Mouse (Mus musculus): ENCODE results near the gene Ms4a4a.

Ms4a4a gene

DNA sequence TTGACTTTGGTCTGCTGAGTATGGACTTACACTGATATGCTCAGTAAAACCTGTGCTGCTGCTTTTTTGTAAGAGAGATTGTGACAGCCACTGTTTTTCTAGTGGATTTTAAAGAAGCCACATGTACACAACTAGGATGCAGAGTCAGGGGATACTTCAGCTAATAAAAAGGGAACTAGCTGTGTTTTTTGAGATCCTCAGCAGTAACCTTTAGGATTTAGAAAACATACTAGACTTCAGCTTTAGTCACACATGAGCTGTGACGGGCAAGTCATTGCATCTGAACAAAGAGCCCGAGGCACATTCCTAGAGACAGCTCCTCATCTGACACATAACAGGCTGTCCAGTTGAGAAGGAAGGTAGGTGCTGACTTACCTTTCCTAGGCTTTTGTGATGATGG, at the start of gene Ms4a4a:
TSS of gene Ms4a4a (plus strand) at position 251 of the 400 bp plus-strand sequence.
- in situ Hi-C loops (cut with MboI, MseI) = no loop called here

DNA sequence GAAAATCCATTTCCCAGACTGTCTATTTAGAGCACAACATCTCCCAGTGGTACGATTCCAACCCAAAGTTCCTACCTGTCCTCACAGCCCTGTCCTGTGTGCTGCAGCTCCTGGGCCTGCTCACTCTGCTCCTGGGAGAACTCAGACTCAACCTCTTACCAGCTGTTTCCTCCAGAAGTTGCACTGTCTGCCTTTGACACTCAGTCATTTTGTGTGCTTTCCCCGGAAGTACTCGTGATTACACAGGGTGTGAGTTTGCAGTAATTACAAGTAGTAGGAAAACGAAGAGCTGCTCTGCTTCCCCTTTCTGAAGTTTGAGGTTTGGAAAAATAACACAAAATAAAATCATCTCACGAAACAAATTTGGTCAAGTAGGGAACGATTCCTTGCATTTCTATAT, 39.4 kb upstream of the Ms4a4a start, which contains the start of gene Ms4a7:
TSS of gene Ms4a7 (minus strand) at position 215 of the 400 bp plus-strand sequence.
- in situ Hi-C loops (cut with MboI, MseI) = no loop called here

DNA sequence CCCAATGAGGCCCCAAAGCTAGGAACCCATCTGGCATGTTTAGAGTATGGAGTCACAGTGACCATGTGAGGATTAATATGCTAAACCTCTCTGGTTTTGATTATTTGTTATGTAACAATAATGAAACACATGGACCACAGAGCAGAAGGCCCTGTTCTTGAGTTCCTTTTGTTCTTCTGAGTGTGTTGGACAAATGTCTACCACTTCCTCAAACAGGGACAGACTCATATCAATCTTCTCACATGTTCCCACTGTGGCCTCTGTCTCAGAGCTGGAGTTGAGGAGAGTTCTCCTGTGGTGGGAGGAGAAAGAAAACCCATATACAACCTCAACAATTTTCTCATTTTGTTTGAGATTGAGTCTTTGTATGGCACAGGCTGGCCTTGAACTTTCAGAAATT, 32.2 kb upstream of the Ms4a4a start:
- in situ Hi-C loops (cut with MboI, MseI) = no loop called here

DNA sequence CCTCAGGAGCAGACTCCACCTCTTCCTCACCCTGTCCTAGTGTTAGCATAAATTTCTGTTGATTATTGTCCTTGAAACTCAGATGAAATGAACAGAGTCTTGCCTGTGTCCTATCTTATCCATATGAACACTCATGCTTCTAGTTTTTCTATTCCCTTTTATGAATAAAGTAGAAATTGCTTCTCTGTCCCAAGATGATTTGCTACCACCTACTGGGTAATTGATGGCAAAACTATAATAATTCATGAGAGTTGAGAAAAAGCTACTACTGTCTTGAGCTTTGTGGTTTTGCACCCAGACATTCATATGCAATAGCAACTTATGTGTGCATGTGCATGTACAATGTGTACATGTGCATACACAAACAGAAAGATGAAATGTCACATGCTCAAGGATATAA, 31.3 kb upstream of the Ms4a4a start:
- in situ Hi-C loops (cut with MboI, MseI) = no loop called here

DNA sequence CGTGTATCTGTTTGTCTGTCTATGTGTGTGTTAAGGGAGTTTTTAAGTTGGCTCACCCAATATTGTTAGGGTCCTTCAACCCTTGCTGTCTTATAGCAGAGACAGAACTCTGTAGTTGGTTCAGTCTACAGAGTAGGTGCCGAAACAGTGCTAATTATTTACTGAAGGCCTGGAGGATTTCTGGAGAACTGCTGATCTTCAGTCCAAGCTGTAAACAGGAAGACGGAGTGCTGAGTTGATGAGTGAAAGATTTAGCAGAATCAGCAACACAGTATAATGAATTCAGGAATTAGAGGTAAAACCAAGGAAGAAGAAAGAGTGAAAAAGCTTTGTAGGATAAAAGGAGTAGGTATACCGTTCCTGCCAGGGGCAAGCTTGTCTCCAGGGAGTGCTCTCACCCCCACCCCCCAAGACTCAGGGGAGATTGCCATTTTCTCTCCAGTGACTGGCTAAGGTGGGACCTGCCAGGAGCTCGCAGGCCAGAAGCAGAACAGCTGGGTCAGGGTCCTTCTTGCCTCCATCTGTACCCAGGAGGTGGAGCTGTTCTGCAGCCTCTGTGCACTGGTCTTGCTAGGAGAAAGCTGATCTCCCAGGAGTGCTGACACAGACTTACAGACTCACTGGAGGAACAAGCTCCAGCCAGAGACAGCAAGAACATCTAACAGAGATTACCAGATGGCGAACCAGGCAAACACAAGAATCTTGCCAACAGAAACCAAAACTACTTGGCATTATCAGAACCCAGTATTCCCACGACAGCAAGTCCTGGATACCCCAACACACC, 25.4 kb upstream of the Ms4a4a start:
- in situ Hi-C loops (cut with MboI, MseI) = loop anchor here (5.0 kb wide), 2 partner anchors 257 to 417 kb away; no protein-coding TSS in a partner anchor

DNA sequence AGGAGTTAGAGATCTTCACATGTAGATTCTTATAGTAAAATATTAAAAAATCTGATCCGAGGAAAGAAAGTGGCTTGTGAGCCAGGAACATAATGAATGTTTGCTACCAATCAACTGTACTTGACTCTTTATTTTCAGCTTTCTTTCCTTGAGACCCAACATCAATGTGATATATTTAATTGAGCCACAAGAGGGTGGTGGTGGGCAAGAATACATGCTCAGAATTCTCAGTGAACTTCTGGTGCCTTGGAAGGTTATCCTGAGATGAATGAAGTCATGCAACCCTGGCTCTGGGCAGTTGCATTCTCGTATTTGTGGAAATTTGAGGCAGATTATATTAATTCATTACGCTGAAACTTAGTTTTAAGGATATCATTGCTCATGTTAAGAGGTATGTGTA, 23.4 kb upstream of the Ms4a4a start:
- in situ Hi-C loops (cut with MboI, MseI) = loop anchor here (5.0 kb wide), 1 partner anchor 415 kb away; no protein-coding TSS in a partner anchor

DNA sequence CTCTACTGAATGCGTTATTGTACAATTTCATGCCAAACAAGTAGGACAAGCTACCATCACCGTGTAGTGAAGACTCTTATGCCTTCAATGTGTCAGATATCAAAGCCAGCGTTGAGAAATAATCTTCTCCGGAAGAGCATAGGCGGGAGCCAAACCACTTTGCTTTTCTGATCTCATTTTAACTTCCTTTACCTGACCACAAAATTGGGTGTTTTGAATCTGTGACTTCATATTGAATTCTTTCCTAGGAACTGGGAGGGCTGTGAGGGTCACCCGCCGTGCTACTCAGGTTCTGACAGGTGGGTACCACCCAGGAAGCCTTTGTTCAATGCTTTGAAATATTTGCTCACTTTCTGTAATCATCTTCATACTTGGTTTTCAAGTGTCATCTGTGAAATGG, 19.6 kb upstream of the Ms4a4a start:
- in situ Hi-C loops (cut with MboI, MseI) = no loop called here

DNA sequence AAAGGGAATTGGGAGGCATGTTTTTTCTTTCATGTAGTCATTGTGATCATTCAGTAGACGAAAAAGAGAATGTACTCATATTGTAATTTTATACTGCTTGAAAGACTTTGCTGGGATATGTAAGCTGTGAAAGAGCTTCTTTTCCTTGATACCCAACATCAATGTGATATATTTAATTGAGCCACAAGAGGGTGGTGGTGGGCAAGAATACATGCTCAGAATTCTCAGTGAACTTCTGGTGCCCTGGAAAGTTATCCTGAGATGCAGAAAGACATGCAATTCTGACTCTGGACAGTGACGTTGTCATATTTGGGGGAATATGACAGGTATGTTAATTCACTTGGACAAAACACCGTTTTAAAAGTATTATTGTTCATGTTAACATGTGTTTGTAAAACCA, 15.2 kb upstream of the Ms4a4a start:
- in situ Hi-C loops (cut with MboI, MseI) = loop anchor here (10.0 kb wide), 1 partner anchor 145 kb away; no protein-coding TSS in a partner anchor

DNA sequence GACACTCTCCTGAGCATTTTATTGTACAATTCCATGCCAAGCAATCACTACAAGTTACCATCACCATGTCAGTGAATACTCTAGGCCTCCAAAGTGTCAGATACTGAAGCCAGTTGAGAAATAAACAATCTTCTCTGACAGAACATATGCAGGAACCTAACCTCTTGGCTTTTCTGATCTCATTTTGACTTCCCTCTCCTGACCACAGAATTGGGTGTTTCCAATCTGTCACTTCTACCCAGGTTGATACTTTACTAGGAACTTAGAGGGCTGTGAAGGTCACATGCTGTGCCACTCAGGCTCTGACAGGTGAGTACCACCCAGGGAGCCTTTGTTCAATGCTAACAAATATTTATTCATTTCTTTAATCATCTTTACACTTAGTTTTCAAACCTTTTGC, 13.3 kb upstream of the Ms4a4a start:
- in situ Hi-C loops (cut with MboI, MseI) = loop anchor here (10.0 kb wide), 1 partner anchor 143 kb away; no protein-coding TSS in a partner anchor

DNA sequence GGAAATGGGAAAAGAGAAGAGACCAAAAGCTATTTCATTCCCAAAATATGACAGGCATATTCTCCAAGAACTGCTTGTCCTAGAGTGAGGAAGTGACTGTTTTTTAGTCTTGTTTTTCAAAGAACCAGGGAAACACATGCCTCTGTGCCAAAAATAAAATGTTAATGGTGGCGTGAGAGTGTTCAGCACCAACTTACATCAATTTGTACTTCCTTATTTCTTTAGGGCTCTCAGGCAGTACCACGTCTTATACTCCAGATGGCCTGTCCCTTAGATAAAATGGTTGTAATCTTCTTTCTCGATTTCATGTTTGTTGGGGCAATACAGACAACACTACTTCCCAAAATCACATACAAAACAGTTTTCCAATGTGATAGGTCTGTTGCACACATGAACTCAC, 7.0 kb upstream of the Ms4a4a start:
- in situ Hi-C loops (cut with MboI, MseI) = loop anchor here (10.0 kb wide), 1 partner anchor 136 kb away; no protein-coding TSS in a partner anchor

DNA sequence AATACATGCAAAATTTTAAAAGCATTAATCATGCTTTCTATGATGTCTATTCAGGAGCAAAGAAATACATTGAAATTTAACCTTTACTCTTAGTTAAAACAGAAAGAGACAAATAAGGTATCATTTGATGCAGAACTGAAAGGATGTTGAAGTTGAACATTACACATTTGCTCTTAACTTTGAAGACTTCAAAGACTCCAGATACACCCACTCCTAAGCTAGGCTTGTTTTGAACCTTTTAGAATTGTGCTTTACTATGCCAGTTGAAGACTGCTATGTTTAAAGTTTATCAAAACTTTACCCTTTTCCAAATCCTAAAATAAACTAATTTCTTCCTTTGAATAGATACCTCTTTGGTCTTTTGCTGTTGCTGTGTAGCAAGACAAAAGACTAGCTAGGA, 4.1 kb upstream of the Ms4a4a start:
- in situ Hi-C loops (cut with MboI, MseI) = no loop called here

DNA sequence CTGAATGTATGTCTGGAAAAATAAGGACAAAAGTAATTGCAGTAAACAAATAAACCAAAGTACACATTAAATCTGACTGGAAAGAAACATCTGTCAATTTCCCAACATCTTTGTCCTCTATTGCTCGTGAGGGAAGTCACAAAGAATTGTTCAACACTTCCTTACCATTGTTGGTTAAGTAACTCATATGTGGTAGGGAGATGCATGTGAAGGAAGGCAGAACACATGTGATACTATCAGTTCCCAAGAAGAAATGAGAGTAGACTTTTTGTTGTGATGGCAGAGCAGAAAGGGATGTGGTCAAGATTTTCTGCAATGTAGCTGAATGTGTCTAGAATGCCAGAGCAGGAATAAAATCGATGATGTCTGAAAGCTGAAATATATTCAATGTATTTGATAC, 1.1 kb downstream of the Ms4a4a start:
- in situ Hi-C loops (cut with MboI, MseI) = no loop called here

DNA sequence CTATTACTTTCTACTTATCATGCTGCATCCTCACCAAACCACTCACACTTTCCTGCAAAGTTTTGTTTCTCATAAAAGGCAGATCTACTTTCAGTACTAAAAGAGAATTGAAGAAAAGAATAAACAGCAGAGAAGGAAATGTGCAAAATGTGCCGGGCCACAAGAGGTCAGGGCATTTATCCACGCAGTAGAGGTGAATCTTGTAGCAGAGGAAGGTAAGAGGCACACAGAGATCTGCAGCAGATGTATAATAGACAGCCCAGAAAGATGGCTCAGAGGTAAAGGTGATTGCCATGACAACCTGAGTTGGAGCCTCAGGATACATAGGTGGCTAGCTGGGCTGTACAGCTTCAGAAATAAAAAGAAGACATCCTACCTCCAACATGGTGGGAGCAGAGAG, 11.8 kb downstream of the Ms4a4a start:
- in situ Hi-C loops (cut with MboI, MseI) = no loop called here

DNA sequence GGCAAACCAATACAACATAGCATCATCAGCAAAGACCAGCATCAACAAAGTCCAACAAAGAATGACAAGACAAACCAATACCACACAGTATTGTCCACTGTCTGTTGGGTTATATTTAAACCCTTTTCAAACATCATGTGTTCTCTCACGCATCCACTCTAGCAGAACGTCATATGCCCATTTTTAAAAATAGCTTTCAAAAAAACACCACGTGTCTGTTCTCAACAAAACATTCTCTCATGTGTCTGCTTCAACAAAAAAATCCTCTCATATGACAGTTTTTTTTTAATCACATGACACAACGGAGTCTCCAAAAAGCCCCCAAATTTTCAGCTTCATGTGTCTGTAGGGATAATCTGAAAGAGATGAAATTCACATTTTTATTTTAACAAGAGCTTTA, 12.4 kb downstream of the Ms4a4a start:
- in situ Hi-C loops (cut with MboI, MseI) = no loop called here

DNA sequence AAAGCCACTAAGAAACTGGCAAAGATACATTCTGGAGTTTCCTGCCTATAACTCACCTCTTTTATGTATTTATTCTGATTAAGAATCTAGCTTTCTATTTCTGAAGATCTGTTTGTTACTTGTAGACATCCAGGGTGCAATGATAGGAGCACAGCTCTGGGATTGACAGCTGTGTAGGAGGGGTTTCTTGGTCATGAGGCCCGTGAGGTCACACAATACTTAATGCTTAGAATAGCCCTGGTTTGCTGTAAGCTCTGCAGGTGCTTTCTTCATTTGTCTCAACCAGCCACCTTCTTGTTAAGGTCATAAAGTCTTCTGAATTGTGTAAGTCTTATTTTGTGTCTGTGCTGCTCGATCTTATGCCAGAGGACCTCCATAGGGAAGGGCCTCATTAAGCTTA, 13.6 kb downstream of the Ms4a4a start:
- in situ Hi-C loops (cut with MboI, MseI) = no loop called here

DNA sequence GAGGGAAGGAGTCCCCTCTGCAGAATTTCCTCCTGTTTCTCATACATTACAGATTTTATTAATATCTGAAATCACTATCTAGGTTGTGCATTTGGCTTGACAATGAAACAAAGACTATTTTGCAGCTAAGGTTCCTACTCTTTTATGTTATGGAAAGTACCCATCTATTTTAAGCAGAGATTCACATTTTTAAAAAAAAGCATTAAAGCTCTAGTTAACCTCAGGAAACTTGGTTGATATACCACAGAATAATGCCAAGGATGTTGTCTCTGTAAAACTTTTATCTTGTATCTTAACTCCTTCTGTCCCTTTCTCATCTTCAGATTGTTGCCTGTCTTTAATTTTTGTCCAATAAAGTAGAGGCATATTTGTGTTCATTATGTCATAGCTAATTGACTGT, 20.4 kb downstream of the Ms4a4a start:
- in situ Hi-C loops (cut with MboI, MseI) = loop anchor here (10.0 kb wide), 1 partner anchor 1379 kb away; no protein-coding TSS in a partner anchor

DNA sequence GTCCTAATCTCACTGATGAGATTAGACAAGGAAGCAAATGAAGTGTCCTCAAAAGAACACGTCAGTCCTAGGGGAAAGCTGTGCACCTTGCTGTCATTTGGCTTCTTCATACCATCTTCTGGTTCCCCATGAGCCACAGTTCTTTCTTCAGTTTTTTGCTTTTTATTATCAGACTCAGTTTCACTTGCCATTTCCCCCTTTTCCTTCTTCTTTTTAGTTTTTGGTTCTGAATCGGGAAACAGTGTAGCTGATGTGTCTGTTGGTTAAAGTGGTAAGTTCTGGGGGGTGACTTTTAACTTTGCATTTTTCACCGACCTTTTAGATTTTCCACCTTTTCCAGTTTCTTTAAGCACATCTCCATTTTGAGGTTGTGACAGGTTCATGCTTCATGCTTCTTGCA, 29.2 kb downstream of the Ms4a4a start, which contains the start of gene Ms4a4c:
TSS of gene Ms4a4c (plus strand) at position 244 of the 400 bp plus-strand sequence.
- in situ Hi-C loops (cut with MboI, MseI) = no loop called here

DNA sequence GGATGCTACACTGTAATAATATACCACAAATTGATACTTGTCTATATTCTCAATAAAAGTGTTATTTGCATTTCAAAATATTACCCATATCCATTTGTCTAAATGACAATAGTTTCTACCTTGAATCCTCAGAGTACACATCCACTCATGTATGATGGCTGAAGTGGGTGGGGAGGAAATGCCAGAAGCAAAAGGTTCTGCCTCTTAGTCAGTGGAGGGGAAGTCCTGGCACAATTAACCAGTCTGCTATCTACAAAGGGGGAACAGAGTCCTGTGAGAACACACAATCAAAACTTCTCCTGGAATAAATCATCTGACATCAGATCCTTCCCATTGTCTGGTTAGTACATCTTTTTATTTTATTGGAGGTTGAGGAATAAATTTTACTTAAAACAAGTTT, 32.1 kb downstream of the Ms4a4a start:
- in situ Hi-C loops (cut with MboI, MseI) = no loop called here

DNA sequence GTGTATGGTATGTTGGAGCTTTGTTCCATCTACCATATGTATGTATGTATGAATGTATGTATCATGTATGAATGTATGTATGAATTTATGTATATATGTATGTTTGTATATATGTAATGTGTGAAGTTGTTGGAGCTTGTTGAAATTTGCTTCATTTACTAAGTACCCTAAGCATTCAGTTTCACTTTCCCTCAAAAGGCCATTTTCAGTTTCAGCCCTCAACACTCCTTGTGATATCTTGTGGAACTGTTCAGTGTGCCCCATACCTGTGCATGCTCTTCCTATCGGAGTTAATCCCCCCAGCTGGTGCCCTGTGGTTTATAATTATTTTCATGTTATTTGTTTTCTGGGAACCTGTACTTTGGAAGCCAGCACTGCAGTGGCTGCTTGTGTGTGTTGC, 33.3 kb downstream of the Ms4a4a start:
- in situ Hi-C loops (cut with MboI, MseI) = no loop called here

DNA sequence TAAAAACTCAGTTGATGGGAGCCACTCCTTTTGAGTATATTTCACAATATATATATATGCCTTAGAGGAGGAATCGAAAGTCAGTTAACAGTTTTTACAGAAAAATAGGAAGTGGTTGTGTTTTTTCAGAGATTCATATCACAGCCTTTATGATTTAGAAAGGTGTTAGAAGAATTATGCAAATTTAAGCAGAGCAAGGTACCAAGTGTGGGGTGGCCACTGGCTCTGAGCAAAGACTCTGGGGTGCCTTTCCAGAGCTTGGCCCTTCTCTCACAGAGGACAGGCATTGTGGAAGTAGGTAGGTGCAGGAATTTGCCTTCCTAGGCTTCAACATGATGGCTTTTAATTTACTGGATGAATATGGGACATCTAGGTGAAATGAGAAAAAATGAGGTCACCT, 36.3 kb downstream of the Ms4a4a start:
- in situ Hi-C loops (cut with MboI, MseI) = no loop called here

DNA sequence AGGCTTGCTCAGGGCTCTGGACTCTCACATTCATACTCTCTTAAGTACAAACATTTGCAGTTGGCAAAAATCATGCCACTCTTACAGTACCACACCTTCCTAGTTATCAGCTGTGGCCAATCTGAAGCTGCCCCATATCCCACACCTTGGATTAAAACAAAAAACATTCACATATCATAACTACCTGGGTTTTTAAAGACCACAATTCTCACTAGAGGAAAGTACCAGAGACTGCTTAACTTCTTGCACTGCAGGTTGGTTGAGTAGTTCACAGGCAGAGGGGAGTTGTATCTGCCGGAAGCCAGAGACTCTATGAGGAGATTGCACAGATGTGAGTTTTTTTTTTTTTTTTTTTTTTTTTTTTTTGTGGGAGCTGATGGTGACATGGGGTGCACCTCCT, 38.8 kb downstream of the Ms4a4a start:
- in situ Hi-C loops (cut with MboI, MseI) = no loop called here

DNA sequence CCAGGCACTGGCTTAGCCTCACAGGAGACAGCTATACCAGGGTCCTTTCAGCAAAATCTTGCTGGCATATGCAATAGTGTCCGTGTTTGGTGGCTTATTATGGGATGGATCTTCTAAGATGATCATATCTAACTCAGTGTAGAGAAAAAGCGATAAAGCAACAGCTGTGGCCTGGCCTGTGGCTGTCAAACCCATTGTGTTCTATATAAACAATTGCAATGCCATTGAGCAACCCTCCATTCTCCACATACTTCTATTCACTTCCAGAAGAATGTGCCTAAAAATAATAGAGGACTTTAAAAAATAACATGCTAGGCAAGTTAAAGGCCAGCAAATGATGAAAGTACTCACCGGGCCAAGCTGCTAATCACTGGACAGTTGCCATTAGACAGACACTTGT, 40.3 kb downstream of the Ms4a4a start:
- in situ Hi-C loops (cut with MboI, MseI) = loop anchor here (5.0 kb wide), 1 partner anchor 42 kb away; no protein-coding TSS in a partner anchor

DNA sequence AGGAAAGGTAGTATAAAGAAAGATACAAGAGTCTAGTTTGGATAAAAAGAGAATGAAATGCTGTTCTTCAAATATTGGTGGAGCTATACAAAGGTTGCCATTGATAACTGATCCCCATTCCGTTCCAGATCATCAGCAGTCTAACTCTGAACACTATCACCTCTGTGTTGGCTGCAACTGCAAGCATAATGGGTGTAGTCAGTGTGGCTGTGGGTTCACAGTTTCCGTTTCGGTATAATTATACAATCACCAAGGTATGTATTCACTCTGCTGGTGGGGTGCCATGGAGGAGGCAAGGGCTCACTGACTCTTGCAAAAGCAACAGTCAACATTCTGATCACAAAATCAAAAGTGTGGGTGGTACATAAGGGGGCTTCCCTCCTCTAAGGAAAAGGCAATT, 43.5 kb downstream of the Ms4a4a start:
- in situ Hi-C loops (cut with MboI, MseI) = loop anchor here (5.0 kb wide), 1 partner anchor 38 kb away; no protein-coding TSS in a partner anchor
